Mouse (Mus musculus): ENCODE data around the gene Cuta.
"Not testable (repeated sequence)": the region's sequence is repeated elsewhere in the genome, so short reads cannot be mapped to it uniquely, and the experiment has no call there.

Cuta gene

GRCm38 (mm10) chr17:26936921-26937695 lies 2.3 kb downstream of the Cuta start:
- DNase-seq (ENCODE audit: extremely low spot score, low read depth, low spot score) = no peak

DNA sequence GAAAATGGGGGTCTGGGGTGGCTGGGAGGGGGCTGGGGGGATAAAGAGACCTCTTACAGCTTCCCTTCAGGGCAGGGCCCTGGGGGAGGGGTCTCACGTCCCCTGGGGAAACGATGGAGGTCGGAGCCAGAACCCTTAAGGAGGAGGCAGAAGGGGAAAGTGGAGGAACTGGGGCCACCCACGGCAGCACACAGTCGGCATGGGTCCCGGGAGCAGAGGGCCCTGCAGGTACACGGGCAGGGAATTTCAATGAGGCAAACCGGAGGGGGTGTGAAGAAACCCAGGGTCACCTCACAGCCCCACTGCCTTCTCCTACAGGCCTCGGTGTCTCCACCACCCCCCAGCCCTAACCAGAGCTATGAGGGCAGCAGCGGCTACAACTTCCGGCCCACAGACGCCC lies 2.9 kb downstream of the Cuta start:
- no peak for DNase-seq (ENCODE audit: extremely low spot score, low read depth, low spot score)

DNA sequence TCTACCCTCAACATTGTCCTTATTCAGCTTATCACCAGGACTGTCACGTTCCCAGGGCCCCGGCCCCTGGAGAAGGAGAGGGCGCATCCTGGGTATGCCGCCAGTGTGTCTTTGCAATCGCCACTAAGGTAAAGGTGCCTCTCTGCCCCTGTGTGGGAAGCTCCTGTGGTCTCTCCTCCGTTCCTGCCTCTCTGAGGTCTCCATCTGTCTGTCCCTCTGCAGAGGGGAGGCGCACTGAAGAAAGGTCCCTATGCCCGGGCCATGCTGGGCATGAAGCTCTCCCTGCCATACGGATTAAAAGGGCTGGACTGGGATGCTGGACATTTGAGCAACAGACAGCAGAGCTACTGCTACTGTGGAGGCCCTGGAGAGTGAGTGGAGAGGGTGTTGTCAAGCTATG lies 4.3 kb downstream of the Cuta start:
- DNase-seq (ENCODE audit: extremely low spot score, low read depth, low spot score) = no peak

- DNase-seq (ENCODE audit: extremely low spot score, low read depth, low spot score) = no peak
Measured at GRCm38 (mm10) chr17:26933885-26934827, 5.2 kb downstream of the Cuta start.

DNA sequence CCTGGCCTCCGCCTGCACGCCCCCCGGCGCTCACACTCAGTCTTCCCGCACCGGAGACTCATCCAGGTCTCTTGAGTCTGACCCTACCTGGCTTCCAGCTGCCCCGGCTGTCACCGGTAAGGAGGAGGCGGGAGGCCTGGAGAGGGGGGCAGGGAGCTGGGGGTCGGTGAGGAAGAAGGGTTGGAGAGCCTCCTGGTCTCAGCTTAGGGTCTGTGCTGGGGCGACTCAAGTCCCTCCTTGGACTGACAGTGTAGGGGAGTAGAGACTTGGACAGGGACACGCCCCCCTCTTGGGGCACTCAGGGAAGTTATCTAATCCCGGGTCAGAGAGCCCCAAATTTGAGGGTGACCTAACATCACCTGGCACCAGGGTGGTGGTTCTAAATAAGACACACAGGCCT lies 6.0 kb downstream of the Cuta start:
- no peak for DNase-seq (ENCODE audit: extremely low spot score, low read depth, low spot score)

GRCm38 (mm10) chr17:26932839-26933398 lies 6.5 kb downstream of the Cuta start, which contains the start of gene Phf1:
Gene Phf1 (plus strand): TSS chr17:26933052.
- DNase-seq (ENCODE audit: extremely low spot score, low read depth, low spot score) = peak; percentile 49

DNA sequence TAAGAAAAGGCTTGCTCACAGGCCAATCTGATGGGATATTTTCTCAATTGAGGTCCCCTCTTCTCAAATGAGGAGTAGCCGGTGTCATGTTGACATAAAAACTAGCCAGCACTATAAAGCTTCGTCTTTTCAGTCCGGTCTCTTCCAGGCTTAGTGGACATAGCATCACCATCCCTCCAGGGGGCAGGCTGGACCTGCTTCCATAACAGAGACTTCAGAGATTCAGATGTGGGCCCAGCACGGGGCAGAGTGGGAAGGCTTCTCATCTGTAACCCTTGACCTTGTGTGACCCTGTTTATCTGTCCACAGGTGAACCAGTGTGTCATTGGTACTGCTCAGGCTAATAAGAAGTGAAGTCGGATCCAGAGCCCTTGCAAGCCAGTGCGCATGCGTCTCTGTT lies 7.6 kb downstream of the Cuta start:
- DNase-seq (ENCODE audit: extremely low spot score, low read depth, low spot score) = not testable (repeated sequence)

DNA sequence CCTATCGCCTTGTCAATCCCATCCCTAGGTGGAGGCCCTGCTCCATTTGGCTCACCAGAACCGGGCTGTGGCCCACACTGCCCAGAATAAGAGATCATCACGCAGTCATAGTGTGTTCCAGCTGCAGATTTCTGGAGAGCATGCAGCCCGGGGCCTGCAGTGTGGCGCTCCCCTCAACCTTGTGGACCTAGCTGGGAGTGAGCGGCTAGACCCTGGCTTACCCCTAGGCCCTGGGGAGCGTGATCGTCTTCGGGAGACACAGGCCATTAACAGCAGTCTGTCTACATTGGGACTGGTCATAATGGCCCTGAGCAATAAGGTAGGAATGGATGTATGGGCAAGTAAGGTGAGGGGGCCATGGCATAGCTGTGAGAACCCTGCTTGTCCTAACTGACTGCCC lies 14.0 kb downstream of the Cuta start:
- not testable (repeated sequence) for DNase-seq (ENCODE audit: extremely low spot score, low read depth, low spot score)

- not testable (repeated sequence) for DNase-seq (ENCODE audit: extremely low spot score, low read depth, low spot score)
Measured at GRCm38 (mm10) chr17:26922368-26922767, 17.0 kb downstream of the Cuta start.

GRCm38 (mm10) chr17:26919516-26919915 lies 19.9 kb downstream of the Cuta start:
- not testable (repeated sequence) for DNase-seq (ENCODE audit: extremely low spot score, low read depth, low spot score)

DNA sequence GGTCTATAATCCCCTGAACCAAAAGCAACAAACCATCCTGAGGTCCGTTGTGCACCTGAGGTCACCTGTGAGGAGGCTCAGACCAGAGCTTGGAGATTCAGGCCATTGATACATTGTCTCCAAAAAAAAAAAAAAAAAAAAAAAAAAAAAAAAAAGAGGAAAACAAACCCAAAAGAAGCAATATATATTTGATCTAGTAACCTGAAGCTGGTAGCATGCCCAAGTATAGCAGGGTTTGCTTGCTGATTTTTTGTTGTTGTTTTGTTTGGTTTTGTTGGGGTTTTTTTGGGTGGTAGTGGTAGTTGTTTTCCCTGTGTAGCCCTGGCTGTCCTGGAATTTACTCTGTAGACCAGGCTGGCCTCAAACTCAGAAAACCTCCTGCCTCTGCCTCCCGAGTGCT lies 21.0 kb downstream of the Cuta start:
- no peak for DNase-seq (ENCODE audit: extremely low spot score, low read depth, low spot score)

- not testable (repeated sequence) for DNase-seq (ENCODE audit: extremely low spot score, low read depth, low spot score)
Measured at GRCm38 (mm10) chr17:26917560-26917959, 21.8 kb downstream of the Cuta start.

- peak; percentile 99 for DNase-seq (ENCODE audit: extremely low spot score, low read depth, low spot score)
Measured at GRCm38 (mm10) chr17:26916711-26917482, 22.5 kb downstream of the Cuta start, which contains the start of gene Kifc5b. Gene Kifc5b (plus strand): TSS chr17:26917091.

DNA sequence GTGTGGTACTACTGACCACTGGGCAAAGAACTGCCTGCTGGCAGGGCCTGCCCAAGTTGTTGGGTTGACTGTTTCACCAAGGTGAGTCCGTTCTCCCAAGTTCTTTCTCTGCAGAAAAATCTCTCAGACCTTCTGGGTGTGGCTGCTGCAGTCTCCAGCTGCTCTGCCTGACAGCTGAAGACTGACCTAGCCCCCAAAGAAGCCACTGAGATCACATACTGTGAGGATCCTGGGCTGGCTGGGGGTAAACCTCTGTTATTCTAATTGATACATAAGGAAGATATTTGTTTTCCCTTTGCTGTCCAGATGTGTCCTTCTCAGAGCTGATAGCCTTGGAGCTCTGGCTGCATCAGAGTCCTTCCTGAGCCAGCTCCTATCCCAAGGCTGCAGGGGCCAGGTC lies 24.1 kb downstream of the Cuta start:
- no peak for DNase-seq (ENCODE audit: extremely low spot score, low read depth, low spot score)

DNA sequence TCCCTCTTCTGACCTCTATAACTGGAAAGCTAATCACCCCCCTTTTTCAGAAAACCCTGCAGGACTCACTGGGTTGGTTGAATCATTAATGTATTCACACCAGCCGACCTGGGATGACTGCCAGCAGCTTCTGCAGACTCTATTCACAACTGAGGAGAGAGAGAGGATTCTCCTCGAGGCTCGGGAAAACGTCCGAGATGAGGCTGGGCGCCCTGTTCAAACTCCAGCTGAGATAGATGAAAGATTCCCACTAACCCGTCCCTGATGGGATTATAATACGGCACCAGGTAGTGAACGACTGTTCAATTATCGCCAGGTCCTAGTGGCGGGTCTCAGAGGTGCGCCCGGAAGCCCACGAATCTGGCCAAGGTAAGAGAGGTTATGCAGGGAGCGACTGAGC lies 31.9 kb downstream of the Cuta start:
- not testable (repeated sequence) for DNase-seq (ENCODE audit: extremely low spot score, low read depth, low spot score)

GRCm38 (mm10) chr17:26904320-26904719 lies 35.0 kb downstream of the Cuta start:
- no peak for DNase-seq (ENCODE audit: extremely low spot score, low read depth, low spot score)

GRCm38 (mm10) chr17:26900916-26901315 lies 38.5 kb downstream of the Cuta start:
- no peak for DNase-seq (ENCODE audit: extremely low spot score, low read depth, low spot score)

- DNase-seq (ENCODE audit: extremely low spot score, low read depth, low spot score) = peak; percentile 44
Measured at GRCm38 (mm10) chr17:26895578-26895977, 43.8 kb downstream of the Cuta start.

DNA sequence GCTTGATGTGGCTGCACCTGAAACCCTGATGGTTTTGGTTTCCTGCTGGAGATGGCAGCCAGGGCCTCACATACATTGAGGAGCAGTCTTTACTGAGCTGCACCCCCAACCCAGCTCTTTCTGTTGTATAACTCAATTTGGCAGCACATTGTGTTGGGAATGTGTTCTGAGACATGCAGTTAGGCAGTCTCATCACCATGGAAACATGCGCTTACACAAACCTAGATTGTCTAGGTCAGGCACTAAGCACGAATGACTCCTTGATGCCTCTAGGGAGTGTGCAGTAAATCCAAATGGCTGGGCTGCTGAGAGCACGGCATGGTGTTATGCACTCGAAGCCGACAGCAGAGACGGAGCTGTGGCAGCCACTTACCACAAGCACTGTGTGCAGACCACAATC lies 45.0 kb downstream of the Cuta start:
- no peak for DNase-seq (ENCODE audit: extremely low spot score, low read depth, low spot score)

- DNase-seq (ENCODE audit: extremely low spot score, low read depth, low spot score) = no peak
Measured at GRCm38 (mm10) chr17:26893492-26893891, 45.9 kb downstream of the Cuta start.

Measured in hindlimb bud, embryonic 11.5 days (tissue).